Mouse (Mus musculus) thymus, adult 2 months (tissue): ENCODE results near the gene Casq1.

Experiments
- CTCF ChIP-seq: fragments of 200-500 bp; IDR thresholded peaks from 2 replicates; pipeline ENCODE4 v1.5.1; 2012; ENCODE audit warnings: mild to moderate bottlenecking, control low read depth, low read length, moderate library complexity, borderline replicate concordance; ENCODE audit not compliant: control insufficient read depth, poor library complexity, insufficient read depth; ENCODE audit errors: extremely low read depth
- POLR2A ChIP-seq: fragments of 200-500 bp; IDR thresholded peaks from 2 replicates; pipeline ENCODE4 v1.6.1; 2012; ENCODE audit warnings: mild to moderate bottlenecking, low read length, control low read depth, moderate library complexity; ENCODE audit not compliant: control insufficient read depth, poor library complexity, insufficient read depth; ENCODE audit errors: extremely low read depth

DNA sequence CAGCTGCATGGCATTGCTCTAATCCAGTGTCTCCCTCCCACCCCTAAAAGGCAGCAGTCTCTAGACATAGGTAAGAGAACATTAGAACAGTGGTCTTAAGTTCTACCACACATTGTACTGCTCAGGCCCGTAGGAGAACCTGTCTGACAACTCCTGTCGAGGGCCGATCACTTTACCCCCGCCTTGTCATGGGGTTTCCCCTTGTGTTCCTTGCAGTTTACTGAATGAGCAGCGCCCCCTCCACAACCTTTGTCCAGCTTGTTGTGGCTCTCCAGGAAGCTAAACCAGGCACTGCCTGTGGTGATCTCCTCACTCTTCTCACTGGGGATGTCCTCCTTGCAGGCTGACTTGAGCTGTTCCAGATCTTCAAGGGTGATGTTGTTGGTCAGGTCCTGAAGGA, 19.5 kb downstream of the Casq1 start:
- TF ChIP-seq CTCF (no peak), POLR2A (no peak)
